Mouse (Mus musculus) embryonic facial prominence, embryonic 14.5 days (tissue): ENCODE data around the gene Mdga1. TPM values are rescaled to one million over a fixed set of nuclear protein-coding genes. Genes with fewer than 3 reads are reported as not detected.

ENCODE experiments used
- ATAC-seq: fragments of 200-750 bp; cut with Nextera tagmentation; 2 replicates; pipeline ENCODE4 v1.8.0; 2017; ENCODE audit warnings: low read depth, moderate number of reproducible peaks, moderate TSS enrichment
- DNase-seq: peaks from one replicate; pipeline ENCODE4 v3.0.0-alpha.2; 2015; ENCODE audit warnings: low spot score
- H3K27ac ChIP-seq: fragments of 300-500 bp; sonication (generic); replicated peaks from 2 replicates; pipeline ENCODE4 v1.5.1; 2014; ENCODE audit warnings: low read depth, mild to moderate bottlenecking, low read length, moderate library complexity
- H3K27me3 ChIP-seq: fragments of 300-500 bp; sonication (generic); replicated peaks from 2 replicates; pipeline ENCODE4 v1.6.1; 2014; ENCODE audit warnings: low read length; ENCODE audit not compliant: control insufficient read depth, insufficient read depth
- H3K36me3 ChIP-seq: fragments of 300-500 bp; sonication (generic); 2 replicates; pipeline ENCODE4 v1.6.1; 2014; ENCODE audit warnings: low read length, mixed read lengths; ENCODE audit not compliant: control insufficient read depth, insufficient read depth
- H3K4me1 ChIP-seq: fragments of 300-500 bp; sonication (generic); 2 replicates; pipeline ENCODE4 v1.6.1; 2014; ENCODE audit warnings: antibody characterized with exemption, low read length; ENCODE audit not compliant: control insufficient read depth, insufficient read depth
- H3K4me2 ChIP-seq: fragments of 300-500 bp; sonication (generic); 2 replicates; pipeline ENCODE4 v1.6.1; 2014; ENCODE audit warnings: low read depth, mild to moderate bottlenecking, low read length, moderate library complexity, mixed read lengths
- H3K4me3 ChIP-seq: fragments of 300-500 bp; sonication (generic); 2 replicates; pipeline ENCODE4 v1.5.1; 2014; ENCODE audit warnings: low read depth, mild to moderate bottlenecking, low read length
- H3K9ac ChIP-seq: fragments of 300-500 bp; sonication (generic); 2 replicates; pipeline ENCODE4 v1.6.1; 2014; ENCODE audit warnings: low read depth, mild to moderate bottlenecking, low read length, moderate library complexity, mixed read lengths
- H3K9me3 ChIP-seq: fragments of 300-500 bp; sonication (generic); 2 replicates; pipeline ENCODE4 v1.6.1; 2016; ENCODE audit warnings: low read length; ENCODE audit not compliant: control insufficient read depth
- WGBS: fragments of 180-500 bp; shearing (Covaris S2); extraction: QIAGEN DNeasy Blood & Tissue Kit; methylation state at CpG from one replicate; pipeline ENCODE4 v1.1.7; 2014; 5-methylcytosine and 5-hydroxymethylcytosine counted together
- polyA plus RNA-seq: library from polyadenylated mRNA; unstranded; fragments of >200 nt; fragmentation: Nextera tagmentation; extraction: Ambion mirVana; gene quantifications from 2 replicates; pipeline ENCODE4 v1.2.1, GENCODE M21; 2014

Gene Mdga1
- polyA plus RNA-seq, 1 experiment from 2014 or later = 5.3 TPM

GRCm38 (mm10) chr17:29925608-29926606, 44.0 kb downstream of the Mdga1 start:
- Histone ChIP-seq H3K36me3 (no peaks in the 10 kb centered on the region), H3K27me3 (0 out of 2 replicates have a peak, but pooled peaks cover 2% of the 10 kb centered on the region), H3K4me1 (no peaks in the 10 kb centered on the region), H3K27ac (no peak overlapping the region), H3K4me3 (no peak overlapping the region), H3K4me2 (no peak overlapping the region), H3K9ac (no peak overlapping the region), H3K9me3 (no peaks in the 10 kb centered on the region)
- 67% methylated on average over 26 of the region's 26 CpGs for WGBS
- ATAC-seq (no peak), DNase-seq (no peak)

GRCm38 (mm10) chr17:29920089-29920488, 49.8 kb downstream of the Mdga1 start:
- Histone ChIP-seq H3K4me1 (no peaks in the 10 kb centered on the region; the same call in none of the 2 replicates), H3K36me3 (no peaks in the 10 kb centered on the region), H3K9ac (no peak overlapping the region), H3K4me2 (no peak overlapping the region), H3K27ac (no peak overlapping the region), H3K27me3 (no peaks in the 10 kb centered on the region; the same call in 1 of the 2 replicates), H3K9me3 (no peaks in the 10 kb centered on the region), H3K4me3 (no peak overlapping the region)
- no peak for DNase-seq
- WGBS = 46% methylated on average over 6 of the region's 6 CpGs
- no peak for ATAC-seq

- no peak for DNase-seq
- ATAC-seq = no peak
- Histone ChIP-seq H3K4me2 (no peak overlapping the region), H3K4me3 (no peak overlapping the region), H3K4me1 (no peaks in the 10 kb centered on the region; the same call in none of the 2 replicates), H3K27me3 (no peaks in the 10 kb centered on the region; the same call in 1 of the 2 replicates), H3K36me3 (no peaks in the 10 kb centered on the region), H3K27ac (no peak overlapping the region), H3K9me3 (no peaks in the 10 kb centered on the region), H3K9ac (no peak overlapping the region)
- 71% methylated on average over 3 of the region's 3 CpGs for WGBS
These were observed 50.4 kb downstream of the Mdga1 start for GRCm38 (mm10) chr17:29919552-29919920.

DNA sequence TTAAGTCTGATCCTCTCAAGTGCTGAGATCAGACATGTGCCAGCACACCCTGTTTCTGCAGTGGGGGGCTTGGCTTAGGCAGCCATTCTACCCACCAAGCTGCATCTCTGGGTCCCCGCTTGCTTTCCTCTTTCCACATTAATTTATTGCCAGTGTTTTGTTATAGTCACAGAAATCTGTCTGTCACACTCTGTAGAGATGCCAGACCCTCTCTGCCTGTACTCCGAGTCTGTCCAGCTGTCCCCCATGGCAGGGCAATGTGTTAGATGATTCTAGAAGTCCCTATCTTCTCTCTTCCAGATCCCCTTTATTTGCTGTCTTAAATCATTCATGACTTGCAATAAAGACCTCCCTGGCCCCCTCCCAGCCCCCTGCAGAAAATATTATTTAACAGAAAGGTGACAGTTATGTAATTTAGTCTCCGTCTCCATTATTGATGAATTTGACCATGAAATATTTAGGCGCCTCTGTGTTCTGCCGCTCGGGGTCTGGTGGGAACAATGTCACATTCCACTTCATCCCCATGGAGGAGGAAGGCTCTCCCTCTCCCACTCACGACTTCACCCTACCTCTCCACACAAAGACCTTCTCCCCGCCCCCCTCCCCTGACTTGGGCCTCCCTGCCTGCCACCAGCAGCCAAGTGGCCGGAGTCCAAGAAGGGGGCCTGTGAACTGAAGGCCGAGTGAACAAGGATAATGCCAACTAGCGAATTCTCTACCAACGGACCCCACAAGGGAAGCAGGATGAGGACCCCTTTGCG, 50.9 kb downstream of the Mdga1 start:
- WGBS = 71% methylated on average over 13 of the region's 13 CpGs
- Histone ChIP-seq H3K4me1 (no peaks in the 10 kb centered on the region; the same call in none of the 2 replicates), H3K4me3 (no peak overlapping the region)

GRCm38 (mm10) chr17:29916968-29917367, 52.9 kb downstream of the Mdga1 start:
- 8% methylated on average over 3 of the region's 3 CpGs for WGBS
- no peak overlapping the region for H3K27ac ChIP-seq
- no peak overlapping the region for H3K9ac ChIP-seq
- DNase-seq = no peak
- peaks cover 4% of the 10 kb centered on the region for H3K4me1 ChIP-seq
- no peak for ATAC-seq
- no peak overlapping the region for H3K4me3 ChIP-seq
- no peak overlapping the region for H3K4me2 ChIP-seq
- no peaks in the 10 kb centered on the region for H3K36me3 ChIP-seq
- no peaks in the 10 kb centered on the region for H3K9me3 ChIP-seq
- no peaks in the 10 kb centered on the region; the same call in 1 of the 2 replicates for H3K27me3 ChIP-seq

More for the DNA sequence above, 50.9 kb downstream of the Mdga1 start:
- Histone ChIP-seq H3K27ac (no peak overlapping the region), H3K9me3 (no peaks in the 10 kb centered on the region), H3K27me3 (no peaks in the 10 kb centered on the region; the same call in 1 of the 2 replicates), H3K4me2 (no peak overlapping the region), H3K9ac (no peak overlapping the region), H3K36me3 (no peaks in the 10 kb centered on the region)
- DNase-seq (no peak), ATAC-seq (no peak)

GRCm38 (mm10) chr17:29915820-29916219, 54.1 kb downstream of the Mdga1 start:
- no peaks in the 10 kb centered on the region for H3K9me3 ChIP-seq
- WGBS = 53% methylated on average over 10 of the region's 10 CpGs
- peaks cover 4% of the 10 kb centered on the region for H3K4me1 ChIP-seq
- H3K36me3 ChIP-seq = no peaks in the 10 kb centered on the region
- H3K9ac ChIP-seq = no peak overlapping the region
- DNase-seq (peak; percentile 33), ATAC-seq (no peak)
- H3K4me3 ChIP-seq = no peak overlapping the region
- no peak overlapping the region for H3K27ac ChIP-seq
- no peaks in the 10 kb centered on the region; the same call in 1 of the 2 replicates for H3K27me3 ChIP-seq
- no peak overlapping the region for H3K4me2 ChIP-seq

GRCm38 (mm10) chr17:29913301-29913965, 56.5 kb downstream of the Mdga1 start:
- H3K9ac ChIP-seq = no peak overlapping the region
- WGBS = 90% methylated on average over 16 of the region's 16 CpGs
- H3K4me3 ChIP-seq = no peak overlapping the region
- no peaks in the 10 kb centered on the region for H3K9me3 ChIP-seq
- ATAC-seq = no peak
- H3K4me2 ChIP-seq = no peak overlapping the region
- H3K27ac ChIP-seq = no peak overlapping the region
- peaks cover 4% of the 10 kb centered on the region; the same call in 1 of the 2 replicates for H3K4me1 ChIP-seq
- H3K27me3 ChIP-seq = no peaks in the 10 kb centered on the region
- no peak for DNase-seq
- H3K36me3 ChIP-seq = no peaks in the 10 kb centered on the region

DNA sequence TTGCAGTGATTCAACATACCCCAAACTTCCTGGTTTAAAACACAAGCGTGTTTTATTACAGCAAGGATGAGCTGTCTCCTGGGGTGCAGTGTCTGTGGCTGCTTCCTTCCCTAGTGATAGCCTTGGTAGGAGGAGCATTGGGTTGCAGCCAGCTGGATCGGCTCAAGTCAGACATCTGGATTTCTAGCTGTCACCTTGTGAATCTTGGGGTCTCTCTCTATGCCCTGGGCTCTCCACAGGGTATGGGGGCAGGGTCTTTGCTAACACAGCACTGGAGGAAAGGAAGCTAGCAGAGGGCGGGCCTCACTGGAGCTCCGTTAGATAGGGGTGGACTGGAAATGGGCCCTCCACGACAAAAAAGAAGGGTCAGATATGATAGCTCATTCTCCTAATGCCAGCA, 57.2 kb downstream of the Mdga1 start:
- no peak for ATAC-seq

More for the DNA sequence above, 57.2 kb downstream of the Mdga1 start:
- Histone ChIP-seq H3K27me3 (no peaks in the 10 kb centered on the region), H3K27ac (no peak overlapping the region), H3K4me1 (peaks cover 4% of the 10 kb centered on the region; the same call in 1 of the 2 replicates), H3K9ac (no peak overlapping the region), H3K4me3 (no peak overlapping the region), H3K4me2 (no peak overlapping the region), H3K9me3 (no peaks in the 10 kb centered on the region), H3K36me3 (no peaks in the 10 kb centered on the region)
- no peak for DNase-seq
- WGBS = 51% methylated on average over 5 of the region's 5 CpGs
